Mouse (Mus musculus) testis, adult 2 months (tissue): ENCODE measurements around the gene Alox5ap.

Source experiments
- CTCF ChIP-seq: fragments of 200-500 bp; IDR thresholded peaks from 2 replicates; pipeline ENCODE4 v1.5.1; 2012; ENCODE audit warnings: low read depth, mild to moderate bottlenecking, inconsistent platforms, low read length, moderate library complexity; ENCODE audit not compliant: control insufficient read depth, insufficient read depth, insufficient replicate concordance
- POLR2A ChIP-seq: fragments of 200-500 bp; IDR thresholded peaks from 2 replicates; pipeline ENCODE4 v1.6.1; 2012; ENCODE audit warnings: low read depth, mild to moderate bottlenecking, inconsistent platforms, low read length, moderate library complexity; ENCODE audit not compliant: control insufficient read depth

- no peak for TF ChIP-seq POLR2A
- TF ChIP-seq CTCF = no peak
Measured at GRCm38 (mm10) chr5:149333941-149334698, 69.6 kb downstream of the Alox5ap start.
